Mouse (Mus musculus) left cerebral cortex, postnatal 4 days (tissue): Measurements from ENCODE around the gene Tlr3. TPM values are rescaled to one million over a fixed set of nuclear protein-coding genes. Genes with fewer than 3 reads are reported as not detected.

Experiments
- DNase-seq: peaks from one replicate; pipeline ENCODE4 v3.0.0-alpha.2; 2022
- intact Hi-C: fragments of 180-260 bp; cut with DNase I; formaldehyde crosslinking; loops from one replicate; pipeline ENCODE4 v1.15.1; 2025
- total RNA-seq, 2 experiments: library from RNA; stranded (reverse); gene quantifications; 2 replicates each; pipeline ENCODE4 v1.2.3; 2021

Tlr3 gene
- total RNA-seq = 1 to 10 TPM; 2.0 to 3.1 TPM

GRCm38 (mm10) chr8:45410882-45411281 lies at the start of gene Tlr3:
TSS of gene Tlr3 (minus strand) at chr8:45411080.
- intact Hi-C loops = no loop called here
- DNase-seq = no peak

GRCm38 (mm10) chr8:45457874-45458273 lies 47.0 kb upstream of the Tlr3 start:
- no peak for DNase-seq
- intact Hi-C loops = no loop called here

GRCm38 (mm10) chr8:45454426-45454825 lies 43.5 kb upstream of the Tlr3 start:
- peak; percentile 36 for DNase-seq
- intact Hi-C loops = loop anchor here (5.0 kb wide), 2 partner anchors 328 to 478 kb away; partner anchors contain the start of gene Ccdc110

- no peak for DNase-seq
- intact Hi-C loops = loop anchor here (5.0 kb wide), 2 partner anchors 330 to 480 kb away; partner anchors contain the start of gene Ccdc110
Observed at GRCm38 (mm10) chr8:45452115-45452514, 41.2 kb upstream of the Tlr3 start.

GRCm38 (mm10) chr8:45448842-45449241 lies 38.0 kb upstream of the Tlr3 start:
- no peak for DNase-seq

GRCm38 (mm10) chr8:45448257-45448656 lies 37.4 kb upstream of the Tlr3 start:
- no peak for DNase-seq
- intact Hi-C loops = no loop called here

More at GRCm38 (mm10) chr8:45448842-45449241, 38.0 kb upstream of the Tlr3 start:
- intact Hi-C loops = no loop called here

GRCm38 (mm10) chr8:45438899-45439535 lies 28.1 kb upstream of the Tlr3 start:
- intact Hi-C loops = loop anchor here (5.0 kb wide), 2 partner anchors 498 to 798 kb away; no protein-coding TSS in a partner anchor
- DNase-seq = no peak

- intact Hi-C loops = no loop called here
- DNase-seq = no peak
Observed at GRCm38 (mm10) chr8:45420151-45420550, 9.3 kb upstream of the Tlr3 start.

- DNase-seq = no peak
- intact Hi-C loops = no loop called here
Observed at GRCm38 (mm10) chr8:45414965-45415364, 4.1 kb upstream of the Tlr3 start.

- intact Hi-C loops = no loop called here
- peak; percentile 66 for DNase-seq
Observed at GRCm38 (mm10) chr8:45410146-45410880, 567 bp downstream of the Tlr3 start.

GRCm38 (mm10) chr8:45409702-45410101 lies 1.2 kb downstream of the Tlr3 start:
- DNase-seq = no peak
- intact Hi-C loops = no loop called here

GRCm38 (mm10) chr8:45383250-45383649 lies 27.6 kb downstream of the Tlr3 start:
- peak; percentile 13 for DNase-seq
- intact Hi-C loops = no loop called here

- intact Hi-C loops = no loop called here
- no peak for DNase-seq
Observed at GRCm38 (mm10) chr8:45381963-45382347, 28.9 kb downstream of the Tlr3 start, which contains the start of gene Fam149a. TSS of gene Fam149a (minus strand) at chr8:45382291.

- no peak for DNase-seq
- intact Hi-C loops = no loop called here
Observed at GRCm38 (mm10) chr8:45381075-45381962, 29.6 kb downstream of the Tlr3 start.

- intact Hi-C loops = no loop called here
- DNase-seq = no peak
Observed at GRCm38 (mm10) chr8:45380598-45380997, 30.3 kb downstream of the Tlr3 start.

GRCm38 (mm10) chr8:45374071-45374470 lies 36.8 kb downstream of the Tlr3 start:
- no peak for DNase-seq
- intact Hi-C loops = no loop called here

GRCm38 (mm10) chr8:45367154-45367553 lies 43.7 kb downstream of the Tlr3 start:
- DNase-seq = no peak
- intact Hi-C loops = no loop called here

- no peak for DNase-seq
- intact Hi-C loops = no loop called here
Observed at GRCm38 (mm10) chr8:45363220-45363619, 47.7 kb downstream of the Tlr3 start.

GRCm38 (mm10) chr8:45362323-45362722 lies 48.6 kb downstream of the Tlr3 start:
- DNase-seq = peak; percentile 26
- intact Hi-C loops = no loop called here

- intact Hi-C loops = no loop called here
- DNase-seq = no peak
Observed at GRCm38 (mm10) chr8:45359091-45359605, 51.7 kb downstream of the Tlr3 start.
